14 mouse cellular contexts compared by ENCODE assay signal in genomic region chr8:61341587-61342441, GRCm38 (mm10).
DNase-seq lines count a peak whose midpoint lies in the region; TF ChIP-seq lines count a peak whose summit lies in the region.
"Had no signal": no experiment of that assay in that cellular context is flagged by ENCODE, and none has a peak within 500 bp of the region (broad histone marks: within the 10 kb centered on the region; RNA-seq: fewer than 3 reads in every experiment).

No protein-coding gene starts in this region.

- H3K27me3 ChIP-seq in cerebellum, adult 2 months (ENCODE audit: control insufficient read depth, insufficient read depth, low read length), result no peaks in the 10 kb centered on the region
- H3K27me3 ChIP-seq: megakaryocyte, embryonic 14.5 days; neural tube, embryonic 13.5 days had no signal

- H3K4me3 ChIP-seq in cerebellum, adult 2 months (replicated peaks; ENCODE audit: insufficient read depth, low read depth, low read length), result no peak overlapping the region
- H3K4me3 ChIP-seq: megakaryocyte, embryonic 14.5 days; neural tube, embryonic 13.5 days had no signal

- TF ChIP-seq CTCF in cerebellum, adult 2 months (IDR thresholded peaks at IDR 0.05; ENCODE audit: borderline replicate concordance, insufficient read depth, low read depth, low read length), result no peak

- no peak for TF ChIP-seq POLR2A in cerebellum, adult 2 months (IDR thresholded peaks at IDR 0.05; ENCODE audit: borderline replicate concordance, insufficient read depth, low read length)

- 88% methylated on average over 12 of the region's 12 CpGs for WGBS in cerebellum, adult 2 months

- H3K4me1 ChIP-seq in cerebellum, adult 2 months (ENCODE audit: control insufficient read depth, insufficient read depth, low read length), result no peaks in the 10 kb centered on the region
- H3K4me1 ChIP-seq: megakaryocyte, embryonic 14.5 days had no signal

- no peak overlapping the region for H3K27ac ChIP-seq in cerebellum, adult 2 months (ENCODE audit: insufficient read depth, low read length)
- H3K27ac ChIP-seq: neural tube, embryonic 13.5 days had no signal

- DNase-seq in kidney, adult 11 months, result peak; percentile 30
- DNase-seq in kidney, adult 18-20 months, result no peak
- peak; percentile 44 for DNase-seq in urinary bladder, postnatal 14 days (ENCODE audit: low spot score)
- DNase-seq in urinary bladder, postnatal 10 days (ENCODE audit: low spot score), result no peak
- peak; percentile 17 to 52 for DNase-seq in kidney, postnatal 25 days
- no peak for DNase-seq in natural killer cell, adult 2 months (ENCODE audit: low spot score in 2 of 2)
- no peak for DNase-seq in cerebellum, adult 2 months
- DNase-seq: adrenal gland, adult 8-10 months; cerebellum, postnatal 36 days; heart, postnatal 4 days; liver, postnatal 0 days; right cerebral cortex, postnatal 14 days had no signal

Comparison
In these comparisons a context has a peak if more than half of its experiments do, and no peak if none do; other contexts are left out.
1. DNase-seq: peak in kidney, adult 11 months (single experiment), urinary bladder, postnatal 14 days (single experiment) and kidney, postnatal 25 days (2 of 2); none in kidney, adult 18-20 months (single experiment), urinary bladder, postnatal 10 days (single experiment), natural killer cell, adult 2 months (0 of 2) and cerebellum, adult 2 months (0 of 2).